Mouse (Mus musculus) intestine, postnatal 0 days (tissue): ENCODE measurements around the gene Lin7a. TPM values are rescaled to one million over a fixed set of nuclear protein-coding genes. Genes with fewer than 3 reads are reported as not detected.
A peak's percentile ranks its signal among the peaks of the same experiment; 100 is the strongest.

Experiments used
- ATAC-seq: fragments of 200-750 bp; cut with Nextera tagmentation; 2 replicates; pipeline ENCODE4 v1.8.0; 2017; ENCODE audit warnings: mild to moderate bottlenecking, moderate TSS enrichment, moderate library complexity
- H3K27ac ChIP-seq: fragments of 300-500 bp; sonication (generic); 2 replicates; pipeline ENCODE4 v1.5.1; 2014; ENCODE audit warnings: mild to moderate bottlenecking, low read depth, low read length, moderate library complexity
- H3K27me3 ChIP-seq: fragments of 300-500 bp; sonication (generic); replicated peaks from 2 replicates; pipeline ENCODE4 v1.6.1; 2014; ENCODE audit warnings: low read length, mixed read lengths; ENCODE audit not compliant: control insufficient read depth, insufficient read depth
- H3K36me3 ChIP-seq: fragments of 300-500 bp; sonication (generic); 2 replicates; pipeline ENCODE4 v1.6.1; 2014; ENCODE audit warnings: mild to moderate bottlenecking, moderate library complexity; ENCODE audit not compliant: control insufficient read depth, insufficient read depth
- H3K4me1 ChIP-seq: fragments of 300-500 bp; sonication (generic); replicated peaks from 2 replicates; pipeline ENCODE4 v1.6.1; 2014; ENCODE audit warnings: antibody characterized with exemption, low read length, mixed read lengths; ENCODE audit not compliant: control insufficient read depth, insufficient read depth
- H3K4me2 ChIP-seq: fragments of 300-500 bp; sonication (generic); replicated peaks from 2 replicates; pipeline ENCODE4 v1.6.1; 2014; ENCODE audit warnings: low read depth, mild to moderate bottlenecking, moderate library complexity
- H3K4me3 ChIP-seq: fragments of 300-500 bp; sonication (generic); 2 replicates; pipeline ENCODE4 v1.5.1; 2014; ENCODE audit warnings: low read depth, low read length
- H3K9ac ChIP-seq: fragments of 300-500 bp; sonication (generic); 2 replicates; pipeline ENCODE4 v1.6.1; 2014; ENCODE audit warnings: mild to moderate bottlenecking, low read depth, low read length
- H3K9me3 ChIP-seq: fragments of 300-500 bp; sonication (generic); 2 replicates; pipeline ENCODE4 v1.6.1; 2016; ENCODE audit warnings: mixed run types; ENCODE audit not compliant: control insufficient read depth
- CTCF ChIP-seq: sonication (generic); IDR thresholded peaks from 2 replicates; pipeline ENCODE4 v1.5.1; 2016; ENCODE audit warnings: low read depth, mild to moderate bottlenecking, control low read depth, antibody characterized with exemption, moderate library complexity
- WGBS: fragments of 180-500 bp; shearing (Covaris S2); extraction: QIAGEN DNeasy Blood & Tissue Kit; methylation state at CpG from one replicate; pipeline ENCODE4 v1.1.7; 2014; 5-methylcytosine and 5-hydroxymethylcytosine counted together
- polyA plus RNA-seq: library from polyadenylated mRNA; unstranded; fragments of >200 nt; fragmentation: Nextera tagmentation; extraction: Ambion mirVana; gene quantifications from 2 replicates; pipeline ENCODE4 v1.2.1, GENCODE M21; 2015

The Lin7a gene
- polyA plus RNA-seq, 1 experiment from 2014 or later = 0.90 TPM

DNA sequence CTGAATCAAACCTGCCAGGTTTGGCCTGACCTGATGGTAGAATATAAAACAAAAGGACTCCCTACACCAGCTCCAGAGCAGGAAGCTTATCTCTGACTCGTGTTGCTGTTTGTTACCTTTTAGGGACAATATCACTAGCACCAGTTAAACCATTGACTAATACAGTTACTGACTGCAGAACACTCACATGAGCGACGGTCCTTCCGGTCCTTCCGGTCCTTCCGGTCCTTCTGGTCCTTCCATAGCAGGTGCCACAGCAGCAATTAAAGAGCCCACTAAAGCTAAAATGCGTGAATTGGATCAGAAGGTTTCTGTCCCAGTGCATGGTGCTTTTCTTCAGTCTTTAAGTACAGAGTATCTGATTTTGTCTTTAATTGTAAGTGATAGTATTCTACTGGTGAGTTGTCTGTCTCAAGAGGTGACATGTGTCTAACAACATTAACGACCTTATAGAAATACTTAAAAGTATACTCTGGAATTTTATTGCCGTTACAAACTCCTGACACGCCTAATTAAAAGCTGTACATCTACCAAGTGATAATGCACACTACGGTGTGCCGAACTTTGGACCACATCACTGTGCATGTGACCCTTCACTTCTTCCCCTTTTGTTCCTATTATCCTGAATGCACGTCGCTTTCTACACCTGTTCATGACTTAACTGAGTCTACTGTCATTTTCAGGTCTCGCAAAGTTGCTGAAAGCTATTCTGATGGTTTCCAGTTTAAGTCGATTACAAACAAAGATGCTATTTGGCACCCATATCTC, 91.7 kb downstream of the Lin7a start:
- Histone ChIP-seq H3K27ac (peak overlapping the region; percentile 41; the same call in 1 of the 2 replicates), H3K36me3 (no peaks in the 10 kb centered on the region), H3K4me2 (peak overlapping the region; percentile 33), H3K9ac (no peak overlapping the region), H3K4me3 (no peak overlapping the region), H3K4me1 (0 out of 2 replicates have a peak, but pooled peaks cover 2% of the 10 kb centered on the region), H3K27me3 (no peaks in the 10 kb centered on the region), H3K9me3 (no peaks in the 10 kb centered on the region)
- 39% methylated on average over 16 of the region's 16 CpGs for WGBS
- TF ChIP-seq CTCF = no peak
- ATAC-seq = peak; percentile 92

DNA sequence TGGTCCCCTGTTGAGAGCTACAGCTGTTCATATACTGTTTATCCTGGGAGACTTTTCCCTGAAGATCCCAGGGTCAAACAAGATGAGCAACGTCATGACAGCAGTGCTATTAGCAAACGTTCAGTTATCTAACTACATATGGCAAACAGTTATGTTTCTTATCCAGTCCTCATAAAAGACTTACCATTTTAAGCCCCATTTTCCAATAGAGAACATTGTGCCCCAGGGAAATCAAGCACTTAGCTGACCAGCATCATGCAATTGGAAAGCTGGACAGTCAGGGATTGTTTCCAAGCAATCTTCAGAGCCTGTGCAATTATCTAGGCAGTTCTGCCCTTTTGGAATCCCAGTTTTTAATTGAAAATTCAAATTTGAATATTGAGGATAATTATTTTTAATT, 105.7 kb downstream of the Lin7a start:
- H3K27ac ChIP-seq = no peak overlapping the region
- H3K4me3 ChIP-seq = no peak overlapping the region
- no peaks in the 10 kb centered on the region for H3K9me3 ChIP-seq
- no peak for ATAC-seq
- no peaks in the 10 kb centered on the region for H3K27me3 ChIP-seq
- no peak overlapping the region for H3K9ac ChIP-seq
- WGBS = 26% methylated on average over 2 of the region's 2 CpGs
- H3K4me1 ChIP-seq = no peaks in the 10 kb centered on the region
- no peak for TF ChIP-seq CTCF
- no peak overlapping the region for H3K4me2 ChIP-seq
- H3K36me3 ChIP-seq = no peaks in the 10 kb centered on the region

- no peak for ATAC-seq
- WGBS = 78% methylated on average over 4 of the region's 4 CpGs
- H3K9me3 ChIP-seq = no peaks in the 10 kb centered on the region
- no peaks in the 10 kb centered on the region for H3K36me3 ChIP-seq
- no peaks in the 10 kb centered on the region for H3K4me1 ChIP-seq
- no peaks in the 10 kb centered on the region for H3K27me3 ChIP-seq
- H3K4me3 ChIP-seq = no peak overlapping the region
- no peak overlapping the region for H3K27ac ChIP-seq
- H3K9ac ChIP-seq = no peak overlapping the region
- TF ChIP-seq CTCF = no peak
- H3K4me2 ChIP-seq = no peak overlapping the region
Observed at GRCm38 (mm10) chr10:107381143-107381746, 109.8 kb downstream of the Lin7a start.

DNA sequence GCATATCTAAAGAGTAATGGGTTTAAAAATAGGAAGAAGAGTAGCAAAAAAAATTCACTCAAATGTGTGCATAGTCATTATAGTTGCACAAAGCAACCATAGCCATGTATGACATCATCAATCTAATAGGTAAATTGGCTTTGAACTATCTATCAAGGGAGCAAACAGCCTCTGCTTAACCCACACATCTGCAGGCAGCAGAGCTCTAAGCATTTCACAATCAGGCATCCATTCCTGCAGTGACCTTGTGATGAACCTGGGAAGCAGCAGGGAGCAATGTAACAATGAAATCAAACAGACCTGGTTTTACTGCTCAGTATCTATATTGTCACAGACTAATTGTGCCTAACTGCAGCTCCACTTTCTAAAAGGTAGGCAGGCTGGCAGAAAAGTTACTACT, 112.3 kb downstream of the Lin7a start:
- Histone ChIP-seq H3K27ac (no peak overlapping the region), H3K36me3 (no peaks in the 10 kb centered on the region), H3K27me3 (no peaks in the 10 kb centered on the region), H3K9me3 (no peaks in the 10 kb centered on the region), H3K4me3 (no peak overlapping the region), H3K4me2 (no peak overlapping the region), H3K4me1 (no peaks in the 10 kb centered on the region), H3K9ac (no peak overlapping the region)
- no peak for TF ChIP-seq CTCF
- peak; percentile 53 for ATAC-seq

- Histone ChIP-seq H3K9ac (no peak overlapping the region), H3K4me1 (no peaks in the 10 kb centered on the region), H3K4me3 (no peak overlapping the region), H3K9me3 (no peaks in the 10 kb centered on the region), H3K27ac (no peak overlapping the region), H3K36me3 (no peaks in the 10 kb centered on the region), H3K27me3 (no peaks in the 10 kb centered on the region), H3K4me2 (no peak overlapping the region)
- 37% methylated on average over 4 of the region's 4 CpGs for WGBS
- peak; percentile 77 for ATAC-seq
- TF ChIP-seq CTCF = peak; percentile 91
Observed at GRCm38 (mm10) chr10:107389505-107389904, 118.0 kb downstream of the Lin7a start.

DNA sequence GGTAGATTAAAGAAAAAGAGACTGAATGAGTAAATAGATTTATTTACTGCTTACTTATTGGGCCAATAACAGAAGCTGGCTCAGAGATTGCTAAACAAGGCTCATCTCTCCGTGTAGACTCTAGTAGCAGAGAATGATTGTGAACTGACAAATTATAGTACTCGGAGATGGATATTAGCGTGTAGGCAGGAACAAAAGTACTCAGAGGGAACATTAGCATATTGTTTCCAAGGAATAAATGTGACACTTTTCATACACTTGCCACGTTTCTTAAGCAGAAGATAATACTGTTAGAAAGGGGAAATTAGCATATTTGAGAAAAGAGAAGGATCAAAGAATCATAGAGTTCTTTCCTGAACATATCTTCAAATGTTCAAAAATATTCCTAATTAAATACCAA, 133.9 kb downstream of the Lin7a start:
- Histone ChIP-seq H3K27me3 (no peaks in the 10 kb centered on the region), H3K27ac (no peak overlapping the region), H3K9me3 (no peaks in the 10 kb centered on the region), H3K4me1 (no peaks in the 10 kb centered on the region), H3K4me3 (no peak overlapping the region), H3K4me2 (no peak overlapping the region), H3K9ac (no peak overlapping the region), H3K36me3 (no peaks in the 10 kb centered on the region)
- 83% methylated on average over 4 of the region's 4 CpGs for WGBS
- ATAC-seq = no peak
- no peak for TF ChIP-seq CTCF
